Mouse (Mus musculus) telencephalon, adult 2 months (tissue): ENCODE measurements around the gene Fam104a.

Source experiments
- DNase-seq: peaks from one replicate; pipeline ENCODE4 v3.0.0-alpha.2; 2011; ENCODE audit warnings: low read depth, low spot score

The Fam104a gene

GRCm38 (mm10) chr11:113683957-113684706 is at the start of gene Fam104a, which contains the start of gene D11Wsu47e:
TSS of gene Fam104a (minus strand) at chr11:113684155.
TSS of gene D11Wsu47e (plus strand) at chr11:113684412.
- DNase-seq = peak; percentile 92

- DNase-seq = no peak
These were observed 48.1 kb upstream of the Fam104a start for GRCm38 (mm10) chr11:113731945-113732612.

GRCm38 (mm10) chr11:113730879-113731278 is 46.9 kb upstream of the Fam104a start:
- DNase-seq = no peak

- DNase-seq = no peak
These were observed 46.0 kb upstream of the Fam104a start for GRCm38 (mm10) chr11:113729917-113730316.

- DNase-seq = no peak
These were observed 45.3 kb upstream of the Fam104a start for GRCm38 (mm10) chr11:113729239-113729638.

- DNase-seq = no peak
These were observed 44.0 kb upstream of the Fam104a start for GRCm38 (mm10) chr11:113727992-113728391.

GRCm38 (mm10) chr11:113726994-113727888 is 43.3 kb upstream of the Fam104a start:
- DNase-seq = no peak

- no peak for DNase-seq
These were observed 41.5 kb upstream of the Fam104a start for GRCm38 (mm10) chr11:113725235-113726048.

- no peak for DNase-seq
These were observed 38.6 kb upstream of the Fam104a start for GRCm38 (mm10) chr11:113722405-113723090.

GRCm38 (mm10) chr11:113717767-113718424 is 33.9 kb upstream of the Fam104a start:
- DNase-seq = no peak

- DNase-seq = no peak
These were observed 32.2 kb upstream of the Fam104a start for GRCm38 (mm10) chr11:113716132-113716531.

- DNase-seq = no peak
These were observed 31.2 kb upstream of the Fam104a start for GRCm38 (mm10) chr11:113715078-113715674.

- no peak for DNase-seq
These were observed 27.1 kb upstream of the Fam104a start for GRCm38 (mm10) chr11:113711061-113711460.

- no peak for DNase-seq
These were observed 26.4 kb upstream of the Fam104a start for GRCm38 (mm10) chr11:113710257-113710777.

GRCm38 (mm10) chr11:113709731-113710256 is 25.8 kb upstream of the Fam104a start, which contains the start of gene Cpsf4l:
TSS of gene Cpsf4l (minus strand) at chr11:113710017.
- DNase-seq = no peak

- no peak for DNase-seq
These were observed 25.3 kb upstream of the Fam104a start for GRCm38 (mm10) chr11:113709272-113709671.

- DNase-seq = no peak
These were observed 24.8 kb upstream of the Fam104a start for GRCm38 (mm10) chr11:113708629-113709213.

- no peak for DNase-seq
These were observed 22.2 kb upstream of the Fam104a start for GRCm38 (mm10) chr11:113705966-113706652.
